Mouse (Mus musculus) liver, adult (tissue): ENCODE results near the gene Wdr72.

ENCODE experiments used
- GATA4 ChIP-seq: IDR thresholded peaks from 2 replicates; pipeline ENCODE4 v1.6.1; 2014; ENCODE audit warnings: mild to moderate bottlenecking, low read length; ENCODE audit not compliant: insufficient replicate concordance

Wdr72 gene

GRCm38 (mm10) chr9:74324089-74324924, 214.2 kb downstream of the Wdr72 start:
- peak; percentile 86 for TF ChIP-seq GATA4

- TF ChIP-seq GATA4, result peak; percentile 73; the same call in 1 of the 2 replicates
Measured at GRCm38 (mm10) chr9:74324925-74325295, 214.8 kb downstream of the Wdr72 start.

GRCm38 (mm10) chr9:74325981-74326380, 215.8 kb downstream of the Wdr72 start:
- TF ChIP-seq GATA4, result no peak

GRCm38 (mm10) chr9:74328821-74329220, 218.7 kb downstream of the Wdr72 start:
- no peak for TF ChIP-seq GATA4

- no peak for TF ChIP-seq GATA4
Measured at GRCm38 (mm10) chr9:74330706-74331495, 220.7 kb downstream of the Wdr72 start.

- no peak for TF ChIP-seq GATA4
Measured at GRCm38 (mm10) chr9:74332321-74332720, 222.2 kb downstream of the Wdr72 start.
